Mouse (Mus musculus) heart, embryonic 13.5 days (tissue): Measurements from ENCODE around the gene Eml2. TPM values are rescaled to one million over a fixed set of nuclear protein-coding genes. Genes with fewer than 3 reads are reported as not detected.
A peak's percentile ranks its signal among the peaks of the same experiment; 100 is the strongest.

ENCODE experiments used
- ATAC-seq: fragments of 200-750 bp; cut with Nextera tagmentation; 2 replicates; pipeline ENCODE4 v1.8.0; 2017; ENCODE audit warnings: moderate TSS enrichment; ENCODE audit not compliant: insufficient number of reproducible peaks, low FRiP score, low TSS enrichment; ENCODE audit errors: extremely low read depth
- H3K27ac ChIP-seq: fragments of 300-500 bp; sonication (generic); replicated peaks from 2 replicates; pipeline ENCODE4 v1.5.1; 2015; ENCODE audit warnings: moderate library complexity, mild to moderate bottlenecking, inconsistent platforms
- H3K27me3 ChIP-seq: fragments of 300-500 bp; sonication (generic); replicated peaks from 2 replicates; pipeline ENCODE4 v1.6.1; 2015; ENCODE audit warnings: mild to moderate bottlenecking, inconsistent platforms
- H3K36me3 ChIP-seq: fragments of 300-500 bp; sonication (generic); 2 replicates; pipeline ENCODE4 v1.6.1; 2015; ENCODE audit warnings: mild to moderate bottlenecking, inconsistent platforms
- H3K4me1 ChIP-seq: fragments of 300-500 bp; sonication (generic); 2 replicates; pipeline ENCODE4 v1.6.1; 2015; ENCODE audit warnings: inconsistent platforms
- H3K4me2 ChIP-seq: fragments of 300-500 bp; sonication (generic); 2 replicates; pipeline ENCODE4 v1.6.1; 2015; ENCODE audit warnings: inconsistent platforms, mild to moderate bottlenecking, moderate library complexity
- H3K4me3 ChIP-seq: fragments of 300-500 bp; sonication (generic); 2 replicates; pipeline ENCODE4 v1.5.1; 2015; ENCODE audit warnings: moderate library complexity, mild to moderate bottlenecking, inconsistent platforms
- H3K9ac ChIP-seq: fragments of 300-500 bp; sonication (generic); 2 replicates; pipeline ENCODE4 v1.6.1; 2015; ENCODE audit warnings: inconsistent platforms, mild to moderate bottlenecking, moderate library complexity
- H3K9me3 ChIP-seq: fragments of 300-500 bp; sonication (generic); 2 replicates; pipeline ENCODE4 v1.6.1; 2016; ENCODE audit warnings: inconsistent platforms
- WGBS: fragments of 180-500 bp; shearing (Covaris S2); methylation state at CpG from one replicate; pipeline ENCODE4 v1.1.7; 2015; ENCODE audit warnings: mixed read lengths; 5-methylcytosine and 5-hydroxymethylcytosine counted together
- polyA plus RNA-seq: library from polyadenylated mRNA; unstranded; fragments of >200 nt; fragmentation: Nextera tagmentation; extraction: Ambion mirVana; gene quantifications from 2 replicates; pipeline ENCODE4 v1.2.1, GENCODE M21; 2015

Gene Eml2
- polyA plus RNA-seq, 1 experiment from 2014 or later, result 15.8 TPM

DNA sequence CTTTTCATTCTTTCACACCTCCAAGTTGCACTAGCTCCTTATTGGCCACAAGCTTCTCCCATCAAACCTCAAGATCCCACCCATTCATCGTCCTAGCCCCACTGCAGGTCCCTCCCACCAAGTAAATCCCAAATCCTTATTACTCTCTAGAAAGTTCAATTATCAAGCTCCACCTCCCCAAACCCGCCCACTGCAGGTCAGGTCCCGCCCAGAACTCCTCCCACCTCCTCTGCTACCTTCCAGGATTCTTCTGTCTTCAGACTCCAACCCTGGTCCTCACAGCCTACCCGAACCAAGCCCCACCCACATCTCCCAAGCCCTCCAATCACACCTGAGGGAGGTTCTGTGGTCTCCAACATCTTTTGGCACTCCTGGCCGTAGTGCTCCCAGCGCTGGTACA is 12.0 kb upstream of the Eml2 start:
- H3K36me3 ChIP-seq, result no peaks in the 10 kb centered on the region
- H3K4me2 ChIP-seq, result peak overlapping the region; percentile 64
- H3K27me3 ChIP-seq, result peaks cover 34% of the 10 kb centered on the region
- WGBS, result 5% methylated on average over 6 of the region's 6 CpGs
- no peaks in the 10 kb centered on the region for H3K9me3 ChIP-seq
- no peak for ATAC-seq
- no peak overlapping the region for H3K27ac ChIP-seq
- H3K4me3 ChIP-seq, result peak overlapping the region; percentile 37
- H3K4me1 ChIP-seq, result peaks cover 57% of the 10 kb centered on the region
- peak overlapping the region; percentile 71 for H3K9ac ChIP-seq

- Histone ChIP-seq H3K27ac (peak overlapping the region; percentile 91), H3K4me1 (peaks cover 57% of the 10 kb centered on the region)
- WGBS, result under 1% methylated on average over 13 of the region's 13 CpGs
Measured at GRCm38 (mm10) chr7:19164978-19165377, 11.2 kb upstream of the Eml2 start.

GRCm38 (mm10) chr7:19165656-19166423 is 10.4 kb upstream of the Eml2 start, which contains the start of gene Gipr:
Gipr (minus strand) TSS chr7:19166127.
- Histone ChIP-seq H3K36me3 (no peaks in the 10 kb centered on the region), H3K27me3 (peaks cover 19% of the 10 kb centered on the region), H3K27ac (peak within 1 kb of the TSS; percentile 91), H3K9ac (peak within 1 kb of the TSS; percentile 71), H3K9me3 (no peaks in the 10 kb centered on the region), H3K4me1 (peaks cover 57% of the 10 kb centered on the region), H3K4me3 (peak within 1 kb of the TSS; percentile 37), H3K4me2 (peak within 1 kb of the TSS; percentile 64)
- WGBS, result 5% methylated on average over 14 of the region's 14 CpGs
- peak; percentile 53 for ATAC-seq

More at GRCm38 (mm10) chr7:19164978-19165377, 11.2 kb upstream of the Eml2 start:
- H3K4me2 ChIP-seq, result peak overlapping the region; percentile 64
- ATAC-seq, result 0 out of 2 replicates have a peak, but pooled peaks have one; percentile 12
- peak overlapping the region; percentile 71 for H3K9ac ChIP-seq
- no peaks in the 10 kb centered on the region for H3K9me3 ChIP-seq
- H3K27me3 ChIP-seq, result peaks cover 26% of the 10 kb centered on the region
- peak overlapping the region; percentile 37 for H3K4me3 ChIP-seq
- H3K36me3 ChIP-seq, result no peaks in the 10 kb centered on the region

GRCm38 (mm10) chr7:19166990-19167389 is 9.2 kb upstream of the Eml2 start:
- no peak overlapping the region for H3K4me3 ChIP-seq
- H3K27me3 ChIP-seq, result peaks cover 16% of the 10 kb centered on the region
- no peaks in the 10 kb centered on the region for H3K36me3 ChIP-seq
- H3K9me3 ChIP-seq, result no peaks in the 10 kb centered on the region
- H3K4me1 ChIP-seq, result peaks cover 68% of the 10 kb centered on the region
- no peak overlapping the region for H3K9ac ChIP-seq
- no peak for ATAC-seq
- WGBS, result 85% methylated on average over 3 of the region's 3 CpGs
- no peak overlapping the region for H3K4me2 ChIP-seq
- 0 out of 2 replicates have a peak overlapping the region, but pooled peaks have one; percentile 91 for H3K27ac ChIP-seq

- Histone ChIP-seq H3K36me3 (no peaks in the 10 kb centered on the region), H3K9me3 (no peaks in the 10 kb centered on the region), H3K27me3 (peaks cover 7% of the 10 kb centered on the region; the same call in 1 of the 2 replicates), H3K27ac (peak overlapping the region; percentile 96), H3K4me2 (no peak overlapping the region), H3K4me1 (peaks cover 71% of the 10 kb centered on the region), H3K4me3 (no peak overlapping the region), H3K9ac (peak overlapping the region; percentile 70)
- 62% methylated on average over 10 of the region's 10 CpGs for WGBS
- ATAC-seq, result no peak
Measured at GRCm38 (mm10) chr7:19169506-19169905, 6.7 kb upstream of the Eml2 start.

GRCm38 (mm10) chr7:19170142-19170541 is 6.1 kb upstream of the Eml2 start:
- Histone ChIP-seq H3K9ac (peak overlapping the region; percentile 70), H3K27ac (peak overlapping the region; percentile 96), H3K36me3 (no peaks in the 10 kb centered on the region), H3K4me2 (peak overlapping the region; percentile 40), H3K4me1 (peaks cover 64% of the 10 kb centered on the region), H3K9me3 (no peaks in the 10 kb centered on the region), H3K27me3 (peaks cover 10% of the 10 kb centered on the region), H3K4me3 (no peak overlapping the region)
- peak; percentile 39; the same call in 1 of the 2 replicates for ATAC-seq
- 9% methylated on average over 8 of the region's 8 CpGs for WGBS

DNA sequence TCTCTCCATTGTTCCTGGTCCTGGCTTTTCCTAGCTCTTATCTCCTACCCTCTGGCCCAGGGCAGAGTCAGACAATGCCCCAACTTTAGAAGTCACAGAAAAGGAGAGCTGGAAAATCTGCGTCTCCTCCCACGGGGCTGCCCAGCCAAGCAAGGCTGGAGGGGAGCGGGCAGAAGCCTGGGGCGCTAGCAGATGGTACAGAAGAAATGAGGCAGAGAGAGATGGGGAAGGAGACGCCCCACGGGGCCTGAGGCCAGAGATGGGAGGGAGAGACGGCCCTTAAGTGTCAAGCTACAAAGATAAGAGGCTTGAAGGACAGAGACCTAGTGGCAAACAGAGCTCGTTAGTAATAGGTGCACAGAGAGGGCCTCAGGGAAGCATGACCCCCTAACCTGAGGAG is 4.4 kb upstream of the Eml2 start:
- Histone ChIP-seq H3K36me3 (no peaks in the 10 kb centered on the region), H3K9ac (peak overlapping the region; percentile 60), H3K4me2 (peak overlapping the region; percentile 28; the same call in 1 of the 2 replicates), H3K4me3 (no peak overlapping the region), H3K9me3 (no peaks in the 10 kb centered on the region), H3K27ac (peak overlapping the region; percentile 96), H3K4me1 (peaks cover 59% of the 10 kb centered on the region), H3K27me3 (peaks cover 26% of the 10 kb centered on the region)
- no peak for ATAC-seq
- 18% methylated on average over 8 of the region's 8 CpGs for WGBS

- Histone ChIP-seq H3K9ac (peak overlapping the region; percentile 60; the same call in 1 of the 2 replicates), H3K27ac (peak overlapping the region; percentile 96), H3K36me3 (no peaks in the 10 kb centered on the region), H3K4me2 (peak overlapping the region; percentile 64), H3K27me3 (peaks cover 36% of the 10 kb centered on the region), H3K9me3 (no peaks in the 10 kb centered on the region), H3K4me1 (peaks cover 61% of the 10 kb centered on the region), H3K4me3 (peak overlapping the region; percentile 35)
- no peak for ATAC-seq
- 3% methylated on average over 17 of the region's 17 CpGs for WGBS
Measured at GRCm38 (mm10) chr7:19172874-19173273, 3.3 kb upstream of the Eml2 start.

GRCm38 (mm10) chr7:19176516-19176947 is 311 bp downstream of the Eml2 start:
- peak overlapping the region; percentile 34 for H3K4me3 ChIP-seq
- 0 out of 2 replicates have a peak, but pooled peaks cover 6% of the 10 kb centered on the region for H3K9me3 ChIP-seq
- WGBS, result 8% methylated on average over 21 of the region's 21 CpGs
- H3K9ac ChIP-seq, result peak overlapping the region; percentile 47; the same call in 1 of the 2 replicates
- peaks cover 63% of the 10 kb centered on the region for H3K27me3 ChIP-seq
- ATAC-seq, result no peak
- H3K4me1 ChIP-seq, result peaks cover 55% of the 10 kb centered on the region
- peak overlapping the region; percentile 51 for H3K4me2 ChIP-seq
- H3K27ac ChIP-seq, result no peak overlapping the region
- H3K36me3 ChIP-seq, result no peaks in the 10 kb centered on the region

DNA sequence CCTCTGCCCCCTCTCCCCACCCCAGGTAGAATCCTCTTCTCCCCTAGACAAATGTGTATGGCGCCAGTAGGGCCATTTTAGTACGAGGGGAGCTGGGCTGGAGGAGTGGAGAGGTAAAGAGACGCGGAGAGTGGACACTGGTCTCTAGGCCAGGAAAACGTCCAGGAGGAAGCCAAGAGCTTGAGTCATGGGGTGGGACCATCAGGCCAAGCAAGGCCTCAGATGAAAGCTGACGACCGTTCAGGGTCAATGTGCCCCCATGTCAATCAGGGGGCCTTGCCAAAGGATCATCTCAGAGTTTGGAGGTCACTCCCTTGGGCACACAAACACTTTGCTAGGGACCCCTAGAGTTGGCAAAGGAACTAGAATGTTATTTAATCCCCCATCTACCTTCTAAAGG is 995 bp downstream of the Eml2 start:
- 68% methylated on average over 7 of the region's 7 CpGs for WGBS
- ATAC-seq, result no peak
- peaks cover 55% of the 10 kb centered on the region for H3K4me1 ChIP-seq
- H3K36me3 ChIP-seq, result no peaks in the 10 kb centered on the region
- peaks cover 63% of the 10 kb centered on the region for H3K27me3 ChIP-seq
- H3K4me2 ChIP-seq, result no peak overlapping the region
- no peak overlapping the region for H3K27ac ChIP-seq
- H3K4me3 ChIP-seq, result no peak overlapping the region
- H3K9me3 ChIP-seq, result 0 out of 2 replicates have a peak, but pooled peaks cover 6% of the 10 kb centered on the region
- no peak overlapping the region for H3K9ac ChIP-seq

GRCm38 (mm10) chr7:19178035-19178434 is 1.8 kb downstream of the Eml2 start:
- Histone ChIP-seq H3K9ac (no peak overlapping the region), H3K36me3 (peaks cover 6% of the 10 kb centered on the region; the same call in 1 of the 2 replicates), H3K4me2 (peak overlapping the region; percentile 61), H3K9me3 (0 out of 2 replicates have a peak, but pooled peaks cover 6% of the 10 kb centered on the region), H3K27me3 (peaks cover 63% of the 10 kb centered on the region), H3K27ac (no peak overlapping the region), H3K4me1 (peaks cover 50% of the 10 kb centered on the region), H3K4me3 (peak overlapping the region; percentile 35; the same call in 1 of the 2 replicates)
- no peak for ATAC-seq
- WGBS, result 7% methylated on average over 18 of the region's 18 CpGs
